Comparison of ENCODE assay signal across 18 mouse cellular contexts in the genomic region with DNA sequence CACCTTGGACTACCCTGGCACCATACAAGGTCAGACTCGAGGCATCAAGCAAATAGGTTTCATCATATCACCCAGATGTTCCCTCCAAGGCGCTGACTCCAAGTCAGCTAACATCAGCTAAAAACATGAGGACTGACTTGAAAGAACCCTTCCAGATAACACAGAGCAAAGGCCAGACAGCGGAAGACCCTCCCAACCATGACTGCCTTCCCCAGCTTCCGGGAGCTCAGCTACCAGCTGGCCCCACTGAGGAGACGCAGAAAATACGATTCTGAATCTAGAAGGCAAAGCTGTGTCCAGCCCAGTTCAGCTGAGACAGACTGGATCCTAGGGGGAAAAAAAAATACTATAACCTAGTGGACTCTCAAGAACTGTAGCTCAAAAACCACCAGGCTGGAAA.
DNase-seq lines count a peak whose midpoint lies in the region; ATAC-seq and TF ChIP-seq lines count a peak whose summit lies in the region.
"Had no signal": no experiment of that assay in that cellular context is flagged by ENCODE, and none has a peak within 500 bp of the region (broad histone marks: within the 10 kb centered on the region; RNA-seq: fewer than 3 reads in every experiment).

No protein-coding gene starts in this region.

- H3K9me3 ChIP-seq in forebrain, embryonic 10.5 days, result no peaks in the 10 kb centered on the region
- no peaks in the 10 kb centered on the region for H3K9me3 ChIP-seq in forebrain, embryonic 12.5 days
- H3K9me3 ChIP-seq in kidney, embryonic 16.5 days (ENCODE audit: low read length), result no peaks in the 10 kb centered on the region
- H3K9me3 ChIP-seq: hindbrain, embryonic 15.5 days; limb, embryonic 12.5 days; neural tube, embryonic 12.5 days had no signal

- WGBS in forebrain, embryonic 10.5 days, result 82% methylated on average over 6 of the region's 6 CpGs
- 83% methylated on average over 6 of the region's 6 CpGs for WGBS in forebrain, embryonic 12.5 days
- 38% methylated on average over 6 of the region's 6 CpGs for WGBS in kidney, embryonic 16.5 days

- peak overlapping the region; percentile 22; the same call in 1 of the 2 replicates for H3K27ac ChIP-seq in forebrain, embryonic 10.5 days
- no peak overlapping the region for H3K27ac ChIP-seq in forebrain, embryonic 12.5 days
- peak overlapping the region; percentile 40; the same call in 1 of the 2 replicates for H3K27ac ChIP-seq in kidney, embryonic 16.5 days (ENCODE audit: low read length)
- H3K27ac ChIP-seq in testis, adult 2 months (ENCODE audit: control insufficient read depth, insufficient read depth, low read depth, low read length), result peak overlapping the region; percentile 47; the same call in 1 of the 2 replicates
- H3K27ac ChIP-seq: hindbrain, embryonic 15.5 days; limb, embryonic 12.5 days; neural tube, embryonic 12.5 days had no signal

- no peak for DNase-seq in forebrain, embryonic 10.5 days (ENCODE audit: extremely low spot score, low spot score)
- no peak for DNase-seq in kidney, adult 8-10 months
- DNase-seq in testis, postnatal 10 days (ENCODE audit: low spot score), result no peak
- DNase-seq in yolk sac, embryonic 10.5 days (ENCODE audit: low spot score), result peak; percentile 61
- no peak for DNase-seq in left cerebral cortex, adult 9 months (ENCODE audit: low spot score in 2 of 2)
- DNase-seq: cerebellum, adult 18-20 months; forebrain, postnatal 0 days; gastrocnemius, postnatal 14 days; lung, postnatal 4 days; right cerebral cortex, postnatal 4 days had no signal

- H3K27me3 ChIP-seq in forebrain, embryonic 10.5 days (ENCODE audit: poor library complexity, severe bottlenecking), result no peaks in the 10 kb centered on the region
- H3K27me3 ChIP-seq in forebrain, embryonic 12.5 days, result no peaks in the 10 kb centered on the region
- no peaks in the 10 kb centered on the region for H3K27me3 ChIP-seq in kidney, embryonic 16.5 days (ENCODE audit: insufficient read depth, low read length)
- no peaks in the 10 kb centered on the region for H3K27me3 ChIP-seq in testis, adult 2 months (ENCODE audit: control insufficient read depth, insufficient read depth, low read length)
- H3K27me3 ChIP-seq: hindbrain, embryonic 15.5 days; limb, embryonic 12.5 days; neural tube, embryonic 12.5 days; Patski had no signal

- TF ChIP-seq CTCF in testis, adult 2 months (IDR thresholded peaks at IDR 0.05; ENCODE audit: control insufficient read depth, insufficient read depth, insufficient replicate concordance, low read depth, low read length), result no peak

- TF ChIP-seq POLR2A in testis, adult 2 months (IDR thresholded peaks at IDR 0.05; ENCODE audit: control insufficient read depth, low read depth, low read length), result no peak

- H3K9ac ChIP-seq in forebrain, embryonic 12.5 days, result no peak overlapping the region
- no peak overlapping the region for H3K9ac ChIP-seq in kidney, embryonic 16.5 days (replicated peaks; ENCODE audit: low read length)
- H3K9ac ChIP-seq: forebrain, postnatal 0 days; hindbrain, embryonic 15.5 days; limb, embryonic 12.5 days; neural tube, embryonic 12.5 days had no signal

- no peaks in the 10 kb centered on the region for H3K36me3 ChIP-seq in forebrain, embryonic 10.5 days (replicated peaks)
- no peaks in the 10 kb centered on the region for H3K36me3 ChIP-seq in forebrain, embryonic 12.5 days (replicated peaks)
- no peaks in the 10 kb centered on the region for H3K36me3 ChIP-seq in kidney, embryonic 16.5 days (ENCODE audit: insufficient read depth, low read length)
- H3K36me3 ChIP-seq in testis, adult 2 months (ENCODE audit: control insufficient read depth, insufficient read depth, low read length), result no peaks in the 10 kb centered on the region
- H3K36me3 ChIP-seq: hindbrain, embryonic 15.5 days; limb, embryonic 12.5 days; neural tube, embryonic 12.5 days had no signal

- no peak overlapping the region for H3K4me2 ChIP-seq in forebrain, embryonic 12.5 days
- H3K4me2 ChIP-seq in kidney, embryonic 16.5 days (replicated peaks; ENCODE audit: low read depth, low read length), result no peak overlapping the region
- H3K4me2 ChIP-seq: hindbrain, embryonic 15.5 days; limb, embryonic 12.5 days; neural tube, embryonic 12.5 days had no signal

- no peak for ATAC-seq in forebrain, embryonic 12.5 days (ENCODE audit: low FRiP score)
- ATAC-seq in kidney, embryonic 16.5 days (ENCODE audit: low FRiP score, low TSS enrichment), result 0 out of 2 replicates have a peak, but pooled peaks have one; percentile 49
- ATAC-seq: forebrain, postnatal 0 days; midbrain, embryonic 16.5 days; Patski had no signal

- peaks cover 35% of the 10 kb centered on the region for H3K4me1 ChIP-seq in forebrain, embryonic 10.5 days
- peaks cover 10% of the 10 kb centered on the region for H3K4me1 ChIP-seq in forebrain, embryonic 12.5 days
- peaks cover 9% of the 10 kb centered on the region for H3K4me1 ChIP-seq in kidney, embryonic 16.5 days (ENCODE audit: insufficient read depth, low read length)
- peaks cover 8% of the 10 kb centered on the region for H3K4me1 ChIP-seq in testis, adult 2 months (ENCODE audit: control insufficient read depth, insufficient read depth, low read length)
- H3K4me1 ChIP-seq: neural tube, embryonic 12.5 days had no signal

- H3K4me3 ChIP-seq in forebrain, embryonic 10.5 days, result no peak overlapping the region
- H3K4me3 ChIP-seq in forebrain, embryonic 12.5 days (replicated peaks), result no peak overlapping the region
- H3K4me3 ChIP-seq in kidney, embryonic 16.5 days (ENCODE audit: low read length), result no peak overlapping the region
- no peak overlapping the region for H3K4me3 ChIP-seq in testis, adult 2 months (ENCODE audit: control insufficient read depth, low read depth, low read length)
- H3K4me3 ChIP-seq: hindbrain, embryonic 15.5 days; limb, embryonic 12.5 days; neural tube, embryonic 12.5 days had no signal
